Mouse (Mus musculus) thymus, adult 2 months (tissue): ENCODE measurements around the gene Lmo1. TPM values are rescaled to one million over a fixed set of nuclear protein-coding genes. Genes with fewer than 3 reads are reported as not detected.
"Not testable (repeated sequence)": the region's sequence is repeated elsewhere in the genome, so short reads cannot be mapped to it uniquely, and the experiment has no call there.

Experiments
- DNase-seq: peaks from one replicate; pipeline ENCODE4 v3.0.0; 2021
- H3K27ac ChIP-seq: fragments of 200-500 bp; 2 replicates; pipeline ENCODE4 v1.5.1; 2012; ENCODE audit warnings: low read length, control low read depth; ENCODE audit not compliant: control insufficient read depth, insufficient read depth
- H3K27me3 ChIP-seq: fragments of 200-500 bp; 2 replicates; pipeline ENCODE4 v1.6.1; 2012; ENCODE audit warnings: mild to moderate bottlenecking, low read length, moderate library complexity, mixed read lengths; ENCODE audit not compliant: control insufficient read depth, insufficient read depth
- H3K36me3 ChIP-seq: fragments of 200-500 bp; 2 replicates; pipeline ENCODE4 v1.6.1; 2012; ENCODE audit warnings: mild to moderate bottlenecking, low read length, moderate library complexity; ENCODE audit not compliant: control insufficient read depth, insufficient read depth
- H3K4me1 ChIP-seq: fragments of 200-500 bp; replicated peaks from 2 replicates; pipeline ENCODE4 v1.6.1; 2012; ENCODE audit warnings: low read length; ENCODE audit not compliant: control insufficient read depth, insufficient read depth
- H3K4me3 ChIP-seq: fragments of 200-500 bp; 2 replicates; pipeline ENCODE4 v1.5.1; 2012; ENCODE audit warnings: mild to moderate bottlenecking, low read length, control low read depth, moderate library complexity; ENCODE audit not compliant: control insufficient read depth, insufficient read depth
- CTCF ChIP-seq: fragments of 200-500 bp; IDR thresholded peaks from 2 replicates; pipeline ENCODE4 v1.5.1; 2012; ENCODE audit warnings: mild to moderate bottlenecking, control low read depth, low read length, moderate library complexity, borderline replicate concordance; ENCODE audit not compliant: control insufficient read depth, poor library complexity, insufficient read depth; ENCODE audit errors: extremely low read depth
- POLR2A ChIP-seq: fragments of 200-500 bp; IDR thresholded peaks from 2 replicates; pipeline ENCODE4 v1.6.1; 2012; ENCODE audit warnings: mild to moderate bottlenecking, low read length, control low read depth, moderate library complexity; ENCODE audit not compliant: control insufficient read depth, poor library complexity, insufficient read depth; ENCODE audit errors: extremely low read depth
- WGBS: fragments of 180-500 bp; shearing (Covaris S2); methylation state at CpG from one replicate; pipeline ENCODE4 v1.1.7; 2018; 5-methylcytosine and 5-hydroxymethylcytosine counted together
- polyA plus RNA-seq: library from polyadenylated mRNA; depleted of rRNA; stranded (reverse); fragments of >200 nt; gene quantifications from 2 replicates; pipeline ENCODE4 v1.2.3, GENCODE M21; 2012

Lmo1 gene
- polyA plus RNA-seq, 1 experiment = 6.7 TPM

- no peaks in the 10 kb centered on the region for H3K36me3 ChIP-seq
- no peaks in the 10 kb centered on the region for H3K27me3 ChIP-seq
- TF ChIP-seq CTCF = no peak
- TF ChIP-seq POLR2A = no peak
- DNase-seq = no peak
- 86% methylated on average over 5 of the region's 5 CpGs for WGBS
- H3K27ac ChIP-seq = no peak overlapping the region
- H3K4me3 ChIP-seq = no peak overlapping the region
- no peaks in the 10 kb centered on the region for H3K4me1 ChIP-seq
Observed at GRCm38 (mm10) chr7:109129946-109130686, 44.9 kb downstream of the Lmo1 start.

- TF ChIP-seq POLR2A = no peak
- Histone ChIP-seq H3K36me3 (no peaks in the 10 kb centered on the region), H3K27ac (no peak overlapping the region), H3K4me3 (no peak overlapping the region), H3K27me3 (no peaks in the 10 kb centered on the region), H3K4me1 (no peaks in the 10 kb centered on the region)
- no peak for DNase-seq
Observed at GRCm38 (mm10) chr7:109129442-109129841, 45.6 kb downstream of the Lmo1 start.

- 67% methylated on average over 4 of the region's 4 CpGs for WGBS
Observed at GRCm38 (mm10) chr7:109115929-109116328, 59.1 kb downstream of the Lmo1 start.

GRCm38 (mm10) chr7:109115488-109115887, 59.5 kb downstream of the Lmo1 start:
- not testable (repeated sequence) for DNase-seq, H3K4me3 ChIP-seq, H3K36me3 ChIP-seq, H3K27me3 ChIP-seq, H3K27ac ChIP-seq, H3K4me1 ChIP-seq
- WGBS = 28% methylated on average over 2 of the region's 4 CpGs

More at GRCm38 (mm10) chr7:109115929-109116328, 59.1 kb downstream of the Lmo1 start:
- DNase-seq = no peak
- no peak for TF ChIP-seq POLR2A
- TF ChIP-seq CTCF = no peak
- H3K27ac ChIP-seq = no peak overlapping the region
- H3K4me1 ChIP-seq = no peaks in the 10 kb centered on the region
- no peaks in the 10 kb centered on the region for H3K36me3 ChIP-seq
- H3K4me3 ChIP-seq = no peak overlapping the region
- H3K27me3 ChIP-seq = no peaks in the 10 kb centered on the region

- H3K27ac ChIP-seq = no peak overlapping the region
- no peaks in the 10 kb centered on the region for H3K4me1 ChIP-seq
- DNase-seq = no peak
- TF ChIP-seq POLR2A = no peak
- TF ChIP-seq CTCF = no peak
- 35% methylated on average over 10 of the region's 10 CpGs for WGBS
- H3K4me3 ChIP-seq = no peak overlapping the region
- no peaks in the 10 kb centered on the region for H3K36me3 ChIP-seq
- H3K27me3 ChIP-seq = no peaks in the 10 kb centered on the region
Observed at GRCm38 (mm10) chr7:109114950-109115349, 60.1 kb downstream of the Lmo1 start.

GRCm38 (mm10) chr7:109111000-109111399, 64.0 kb downstream of the Lmo1 start:
- DNase-seq = no peak
- H3K4me3 ChIP-seq = no peak overlapping the region

GRCm38 (mm10) chr7:109104894-109105293, 70.1 kb downstream of the Lmo1 start:
- Histone ChIP-seq H3K4me3 (no peak overlapping the region), H3K4me1 (no peaks in the 10 kb centered on the region), H3K36me3 (no peaks in the 10 kb centered on the region), H3K27me3 (no peaks in the 10 kb centered on the region), H3K27ac (no peak overlapping the region)
- no peak for DNase-seq
- TF ChIP-seq POLR2A = no peak
- no peak for TF ChIP-seq CTCF
- WGBS = 14% methylated on average over 1 of the region's 1 CpGs

More at GRCm38 (mm10) chr7:109111000-109111399, 64.0 kb downstream of the Lmo1 start:
- WGBS = 90% methylated on average over 5 of the region's 5 CpGs
- no peaks in the 10 kb centered on the region for H3K4me1 ChIP-seq
- H3K36me3 ChIP-seq = no peaks in the 10 kb centered on the region
- H3K27ac ChIP-seq = no peak overlapping the region
- TF ChIP-seq CTCF (no peak), POLR2A (no peak)
- no peaks in the 10 kb centered on the region for H3K27me3 ChIP-seq
